In the genomic region with DNA sequence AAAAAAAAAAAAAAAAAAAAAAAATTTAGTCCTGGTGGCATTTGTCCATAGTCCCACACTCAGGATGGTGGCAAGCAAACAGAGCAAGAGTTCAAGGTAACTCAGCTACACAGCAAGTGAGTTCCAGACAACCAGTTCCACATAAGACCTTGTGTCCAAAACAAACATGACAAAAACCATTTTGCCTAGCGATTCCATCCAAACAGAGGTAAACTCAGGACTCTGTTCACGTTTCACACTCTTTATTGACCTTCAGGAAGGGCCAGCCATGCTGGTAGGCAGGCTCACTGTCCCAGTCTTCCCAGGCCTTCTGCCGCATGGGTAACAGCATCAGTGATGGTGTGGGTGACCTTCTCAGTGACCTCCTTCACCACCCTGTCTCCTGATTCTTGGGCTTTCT, we compare ENCODE assay signal across 27 mouse cellular contexts. TPM values are rescaled to one million over a fixed set of nuclear protein-coding genes. Genes with fewer than 3 reads are reported as not detected.
"Had no signal": no experiment of that assay in that cellular context is flagged by ENCODE, and none has a peak within 500 bp of the region (broad histone marks: within the 10 kb centered on the region; RNA-seq: fewer than 3 reads in every experiment).

No protein-coding gene starts in this region.

- H3K4me1 ChIP-seq: limb, embryonic 12.5 days; lung, embryonic 15.5 days; megakaryocyte, embryonic 14.5 days; midbrain, embryonic 13.5 days had no signal

- H3K9me3 ChIP-seq: limb, embryonic 12.5 days; limb, embryonic 15.5 days; lung, embryonic 15.5 days; megakaryocyte, embryonic 14.5 days; midbrain, embryonic 10.5 days; midbrain, embryonic 13.5 days had no signal

- H3K27me3 ChIP-seq: limb, embryonic 15.5 days; lung, embryonic 15.5 days; midbrain, embryonic 13.5 days had no signal

- H3K4me3 ChIP-seq: limb, embryonic 12.5 days; limb, embryonic 15.5 days; lung, embryonic 15.5 days; megakaryocyte, embryonic 14.5 days; midbrain, embryonic 10.5 days; midbrain, embryonic 13.5 days; myocyte had no signal

- DNase-seq: kidney, adult 11 months; kidney, postnatal 36 days; left cerebral cortex, postnatal 4 days; lung, adult 18-20 months; lung, postnatal 10 days; lung, postnatal 36 days; right cerebral cortex, adult 18-20 months; right cerebral cortex, postnatal 14 days; right cerebral cortex, postnatal 4 days; thymus, adult 2 months; thymus, postnatal 14 days; thymus, postnatal 4 days had no signal

- ATAC-seq: hindbrain, postnatal 0 days; inflammation-experienced regulatory T-cells, adult 6 months; midbrain, embryonic 13.5 days; midbrain, embryonic 16.5 days had no signal

- H3K36me3 ChIP-seq: limb, embryonic 12.5 days; limb, embryonic 15.5 days; lung, embryonic 15.5 days; midbrain, embryonic 10.5 days; midbrain, embryonic 13.5 days had no signal

- H3K27ac ChIP-seq: hindbrain, postnatal 0 days; kidney, postnatal 0 days; limb, embryonic 12.5 days; limb, embryonic 15.5 days; lung, embryonic 15.5 days; midbrain, embryonic 10.5 days; midbrain, embryonic 13.5 days; stomach, postnatal 0 days had no signal

- H3K4me2 ChIP-seq: limb, embryonic 12.5 days; limb, embryonic 15.5 days; lung, embryonic 15.5 days; midbrain, embryonic 13.5 days had no signal

- H3K9ac ChIP-seq: limb, embryonic 12.5 days; limb, embryonic 15.5 days; lung, embryonic 15.5 days; midbrain, embryonic 13.5 days had no signal

RNA-seq across cellular contexts. Expression of a gene that starts 3.6 kb away (rescaled TPM):
- polyA plus RNA-seq: hindbrain, postnatal 0 days; inflammation-experienced regulatory T-cells, adult 6 months; kidney, embryonic 14.5 days; limb, embryonic 12.5 days; lung, embryonic 15.5 days; midbrain, embryonic 10.5 days; midbrain, embryonic 13.5 days; midbrain, embryonic 16.5 days; myocyte; neural tube, embryonic 14.5 days; stomach, embryonic 14.5 days had no signal

RNA-seq across cellular contexts. Expression of a gene that starts 22.9 kb away (rescaled TPM):
- polyA plus RNA-seq: inflammation-experienced regulatory T-cells, adult 6 months had no signal
